Mouse (Mus musculus) embryonic fibroblast, embryonic 13.5 days (primary cell): ENCODE measurements around the gene Radil.

Source experiments
- CTCF ChIP-seq: IDR thresholded peaks from 2 replicates; pipeline ENCODE4 v1.5.1; 2011; ENCODE audit warnings: mild to moderate bottlenecking, control low read depth, low read length, moderate library complexity, borderline replicate concordance; ENCODE audit not compliant: insufficient read depth
- POLR2A ChIP-seq: IDR thresholded peaks from 2 replicates; pipeline ENCODE4 v1.6.1; 2011; ENCODE audit warnings: low read depth, mild to moderate bottlenecking, control low read depth, low read length, moderate library complexity

DNA sequence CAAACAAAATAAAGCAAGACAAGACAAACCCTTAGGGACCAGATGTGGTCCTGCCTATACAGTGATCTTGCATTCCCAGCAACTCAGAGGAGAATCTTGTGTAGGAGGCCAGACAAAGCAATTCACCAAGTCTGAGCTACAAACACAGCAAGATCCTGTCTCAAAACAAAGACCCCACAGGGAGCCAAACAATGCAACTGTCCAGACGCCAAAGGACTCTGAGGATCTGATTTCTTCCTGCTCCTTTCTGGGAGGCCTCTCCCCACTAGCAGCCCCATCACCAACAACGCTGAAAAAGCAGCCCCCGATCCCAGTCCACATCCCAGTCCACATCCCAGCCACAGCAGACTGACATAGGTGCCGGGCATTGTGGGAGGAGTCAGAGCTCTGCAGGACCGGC is 4.6 kb downstream of the Radil start:
- TF ChIP-seq POLR2A (no peak), CTCF (no peak)
